Mouse (Mus musculus) intestine, embryonic 14.5 days (tissue): ENCODE data around the gene Lgals2. TPM values are rescaled to one million over a fixed set of nuclear protein-coding genes. Genes with fewer than 3 reads are reported as not detected.

ENCODE experiments used
- ATAC-seq: fragments of 200-750 bp; cut with Nextera tagmentation; replicated peaks from 2 replicates; pipeline ENCODE4 v1.8.0; 2017; ENCODE audit warnings: low read depth, moderate number of reproducible peaks, moderate TSS enrichment, moderate library complexity; ENCODE audit not compliant: low FRiP score, low TSS enrichment
- DNase-seq: peaks from one replicate; pipeline ENCODE4 v3.0.0-alpha.2; 2018; ENCODE audit warnings: low spot score
- H3K27ac ChIP-seq: fragments of 300-500 bp; sonication (generic); 2 replicates; pipeline ENCODE4 v1.5.1; 2014; ENCODE audit warnings: low read depth, mild to moderate bottlenecking, control low read depth
- H3K27me3 ChIP-seq: fragments of 300-500 bp; sonication (generic); replicated peaks from 2 replicates; pipeline ENCODE4 v1.6.1; 2014; ENCODE audit warnings: low read length, control low read depth; ENCODE audit not compliant: control insufficient read depth, insufficient read depth
- H3K36me3 ChIP-seq: fragments of 300-500 bp; sonication (generic); 2 replicates; pipeline ENCODE4 v1.6.1; 2014; ENCODE audit warnings: low read length, control low read depth; ENCODE audit not compliant: control insufficient read depth, insufficient read depth
- H3K4me1 ChIP-seq: fragments of 300-500 bp; sonication (generic); replicated peaks from 2 replicates; pipeline ENCODE4 v1.6.1; 2014; ENCODE audit warnings: low read length, control low read depth, mixed read lengths; ENCODE audit not compliant: control insufficient read depth, insufficient read depth
- H3K4me2 ChIP-seq: fragments of 300-500 bp; sonication (generic); 2 replicates; pipeline ENCODE4 v1.6.1; 2014; ENCODE audit warnings: low read length
- H3K4me3 ChIP-seq: fragments of 300-500 bp; sonication (generic); 2 replicates; pipeline ENCODE4 v1.5.1; 2014; ENCODE audit warnings: low read depth, low read length, control low read depth, mixed read lengths
- H3K9ac ChIP-seq: fragments of 300-500 bp; sonication (generic); 2 replicates; pipeline ENCODE4 v1.6.1; 2014; ENCODE audit warnings: mild to moderate bottlenecking, low read length
- H3K9me3 ChIP-seq: fragments of 300-500 bp; sonication (generic); 2 replicates; pipeline ENCODE4 v1.6.1; 2016; ENCODE audit warnings: low read length, control low read depth; ENCODE audit not compliant: control insufficient read depth
- WGBS: fragments of 180-500 bp; shearing (Covaris S2); extraction: QIAGEN DNeasy Blood & Tissue Kit; methylation state at CpG from one replicate; pipeline ENCODE4 v1.1.7; 2014; 5-methylcytosine and 5-hydroxymethylcytosine counted together
- polyA plus RNA-seq: library from polyadenylated mRNA; unstranded; fragments of >200 nt; fragmentation: Nextera tagmentation; extraction: Ambion mirVana; gene quantifications from 2 replicates; pipeline ENCODE4 v1.2.1, GENCODE M21; 2014

The Lgals2 gene
- polyA plus RNA-seq, 1 experiment from 2014 or later = 848 TPM

DNA sequence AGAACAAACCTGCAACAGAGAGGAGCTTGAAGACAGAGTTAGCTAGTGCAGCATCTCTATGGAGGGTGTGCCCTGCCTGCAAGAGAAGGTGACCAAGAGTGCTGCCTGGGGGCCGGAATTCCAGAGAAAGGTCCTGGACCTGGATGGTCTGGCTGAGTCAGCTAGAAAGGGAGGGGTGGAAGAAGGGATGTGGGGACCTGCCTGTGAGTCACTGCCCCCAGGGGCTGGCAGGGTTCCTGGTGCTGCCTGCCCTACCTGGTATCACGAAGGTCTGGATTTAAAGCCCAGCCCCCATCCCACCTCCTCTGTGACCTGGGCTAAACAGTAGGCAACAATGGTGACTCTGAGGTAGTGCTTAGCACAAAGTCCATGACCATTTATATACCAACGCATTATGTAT is 48.2 kb downstream of the Lgals2 start:
- 66% methylated on average over 3 of the region's 3 CpGs for WGBS
- Histone ChIP-seq H3K36me3 (no peaks in the 10 kb centered on the region), H3K9ac (no peak overlapping the region), H3K27ac (no peak overlapping the region), H3K27me3 (peaks cover 4% of the 10 kb centered on the region; the same call in 1 of the 2 replicates), H3K4me1 (peaks cover 9% of the 10 kb centered on the region), H3K9me3 (no peaks in the 10 kb centered on the region), H3K4me3 (no peak overlapping the region), H3K4me2 (no peak overlapping the region)
- DNase-seq (no peak), ATAC-seq (no peak)

DNA sequence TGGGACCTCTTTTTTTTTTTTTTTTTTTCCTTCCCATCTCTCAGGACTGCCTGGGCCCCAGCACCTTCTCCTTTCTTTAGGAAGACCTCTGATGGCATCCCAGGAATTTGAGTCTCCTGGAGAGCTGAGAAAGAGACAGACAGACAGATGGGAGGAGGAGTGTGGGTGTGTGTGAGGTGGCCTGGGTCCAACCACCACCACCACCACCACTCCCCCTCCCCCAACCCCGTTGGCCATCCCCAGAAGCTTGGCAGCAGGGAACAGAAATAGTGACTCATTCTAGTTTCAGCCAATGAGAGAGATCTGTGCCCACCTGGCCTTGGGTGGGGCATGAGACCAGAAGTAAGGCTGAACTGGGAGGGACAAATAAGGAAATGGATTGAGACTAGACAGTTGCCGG is 48.7 kb downstream of the Lgals2 start:
- no peaks in the 10 kb centered on the region for H3K9me3 ChIP-seq
- H3K9ac ChIP-seq = no peak overlapping the region
- no peak overlapping the region for H3K4me3 ChIP-seq
- no peak overlapping the region for H3K27ac ChIP-seq
- WGBS = 42% methylated on average over 2 of the region's 2 CpGs
- H3K36me3 ChIP-seq = no peaks in the 10 kb centered on the region
- H3K27me3 ChIP-seq = peaks cover 6% of the 10 kb centered on the region
- H3K4me2 ChIP-seq = no peak overlapping the region
- peaks cover 10% of the 10 kb centered on the region for H3K4me1 ChIP-seq
- DNase-seq = no peak
- no peak for ATAC-seq

DNA sequence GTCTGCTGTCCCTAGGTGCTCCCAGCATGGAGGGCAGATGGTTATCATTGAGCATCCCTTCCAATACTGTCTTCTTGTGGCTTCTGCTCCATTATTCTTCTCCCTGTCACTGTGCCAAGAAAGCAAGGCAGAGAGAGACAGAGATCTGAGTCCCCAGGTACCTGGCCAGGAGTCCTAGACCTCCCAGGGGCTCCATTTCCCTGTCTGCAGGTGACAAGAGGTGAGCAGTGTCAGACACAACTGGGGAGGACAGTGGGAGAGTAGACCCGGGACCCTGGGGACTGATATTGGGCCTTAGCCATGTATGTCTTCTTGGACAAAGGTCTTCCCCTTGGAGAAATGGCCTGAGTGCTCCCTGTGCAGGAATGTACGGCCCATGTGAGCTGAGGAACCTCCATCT is 50.0 kb downstream of the Lgals2 start:
- H3K36me3 ChIP-seq = no peaks in the 10 kb centered on the region
- H3K27ac ChIP-seq = no peak overlapping the region
- H3K9ac ChIP-seq = no peak overlapping the region
- ATAC-seq = no peak
- H3K27me3 ChIP-seq = peaks cover 13% of the 10 kb centered on the region
- H3K9me3 ChIP-seq = no peaks in the 10 kb centered on the region
- WGBS = 77% methylated on average over 2 of the region's 2 CpGs
- peaks cover 12% of the 10 kb centered on the region for H3K4me1 ChIP-seq
- no peak for DNase-seq
- no peak overlapping the region for H3K4me2 ChIP-seq
- H3K4me3 ChIP-seq = no peak overlapping the region

DNA sequence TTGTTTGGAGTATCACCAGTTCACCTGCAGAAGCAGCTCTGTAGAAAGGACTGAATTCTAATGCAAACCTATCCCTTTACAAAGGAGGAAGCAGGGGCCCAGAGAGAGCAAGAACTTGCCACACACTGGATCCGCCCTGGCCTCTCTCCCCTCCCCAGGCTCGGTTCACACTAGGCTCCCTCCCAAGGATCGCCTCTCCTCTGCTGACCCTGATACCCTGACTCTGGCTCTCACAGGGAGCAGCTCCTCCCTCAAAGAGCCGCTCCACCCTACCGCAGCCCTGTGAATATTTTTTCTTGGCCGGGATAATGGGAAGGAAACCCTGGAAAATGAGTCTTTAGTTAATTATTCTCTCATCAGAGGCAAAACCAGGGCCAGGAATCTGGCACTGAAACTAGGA is 51.0 kb downstream of the Lgals2 start:
- no peaks in the 10 kb centered on the region for H3K9me3 ChIP-seq
- ATAC-seq (no peak; the same call in 1 of the 2 replicates), DNase-seq (no peak)
- peak overlapping the region; percentile 51; the same call in 1 of the 2 replicates for H3K27ac ChIP-seq
- 23% methylated on average over 6 of the region's 6 CpGs for WGBS
- peak overlapping the region; percentile 96; the same call in 1 of the 2 replicates for H3K4me2 ChIP-seq
- no peak overlapping the region for H3K4me3 ChIP-seq
- H3K27me3 ChIP-seq = peaks cover 13% of the 10 kb centered on the region
- H3K4me1 ChIP-seq = peaks cover 12% of the 10 kb centered on the region
- H3K36me3 ChIP-seq = no peaks in the 10 kb centered on the region
- H3K9ac ChIP-seq = no peak overlapping the region

DNA sequence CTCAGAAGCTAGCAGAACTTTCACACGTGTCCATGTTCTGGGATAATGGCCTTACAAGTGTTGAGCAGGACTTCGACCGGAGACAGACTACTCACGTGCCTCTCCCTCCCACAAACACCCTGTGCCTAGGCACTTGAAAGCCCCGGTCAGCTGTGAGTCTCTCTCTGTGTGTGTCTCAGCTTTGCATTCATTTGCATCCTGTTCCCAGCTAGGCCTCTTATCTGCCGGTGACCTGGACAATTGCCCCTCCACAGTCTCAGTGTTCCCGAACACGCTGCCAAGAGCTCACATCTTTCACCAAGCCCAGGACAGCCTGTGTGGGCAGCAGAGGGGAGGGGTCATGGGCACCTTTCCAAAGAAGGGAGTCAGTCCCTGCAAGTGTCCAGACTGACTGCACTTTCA is 51.8 kb downstream of the Lgals2 start:
- H3K36me3 ChIP-seq = no peaks in the 10 kb centered on the region
- DNase-seq = peak; percentile 69
- no peaks in the 10 kb centered on the region for H3K9me3 ChIP-seq
- H3K4me3 ChIP-seq = peak overlapping the region; percentile 57; the same call in 1 of the 2 replicates
- H3K9ac ChIP-seq = no peak overlapping the region
- WGBS = 8% methylated on average over 8 of the region's 8 CpGs
- 0 out of 2 replicates have a peak, but pooled peaks have one; percentile 2 for ATAC-seq
- peak overlapping the region; percentile 96 for H3K4me2 ChIP-seq
- peak overlapping the region; percentile 51; the same call in 1 of the 2 replicates for H3K27ac ChIP-seq
- H3K27me3 ChIP-seq = peaks cover 13% of the 10 kb centered on the region
- H3K4me1 ChIP-seq = peaks cover 16% of the 10 kb centered on the region

DNA sequence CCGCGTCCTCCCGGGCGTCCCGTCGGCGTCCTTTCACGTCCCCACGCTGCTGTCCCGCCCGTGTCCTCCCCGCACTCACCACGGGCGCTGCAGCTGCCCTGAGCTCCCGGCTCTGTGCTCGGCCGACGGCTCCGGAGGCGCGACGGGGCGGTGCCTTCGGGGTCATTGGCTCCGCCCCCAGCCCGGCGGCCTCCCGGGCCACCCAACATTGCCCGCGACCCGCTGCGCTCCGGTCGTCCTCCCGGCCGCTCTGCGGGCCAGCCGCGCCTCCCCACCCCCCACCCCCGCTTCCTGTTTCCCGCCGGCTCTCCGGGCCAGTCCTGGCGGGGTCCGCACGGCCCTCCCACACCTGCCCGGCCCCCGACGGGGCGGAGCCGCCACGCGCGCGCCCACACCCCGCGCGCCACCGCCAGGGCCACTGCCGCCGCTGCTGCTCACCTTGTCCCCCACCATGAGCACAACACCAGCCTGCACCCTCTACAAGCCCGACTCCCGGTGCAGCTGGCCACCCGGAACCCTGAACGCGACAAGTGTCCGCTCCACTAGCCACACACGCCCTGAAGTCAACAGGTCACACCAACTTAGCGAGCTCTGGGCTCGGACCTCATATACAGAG is 52.4 kb downstream of the Lgals2 start, which contains the start of gene Card10:
Card10 (minus strand) TSS at position 267 of the 616 bp plus-strand sequence.
- H3K9ac ChIP-seq = peak within 1 kb of the TSS; percentile 61
- peak within 1 kb of the TSS; percentile 96 for H3K4me2 ChIP-seq
- no peak for DNase-seq
- 2% methylated on average over 59 of the region's 70 CpGs for WGBS
- peak within 1 kb of the TSS; percentile 57 for H3K4me3 ChIP-seq
- H3K36me3 ChIP-seq = no peaks in the 10 kb centered on the region
- H3K27me3 ChIP-seq = peaks cover 13% of the 10 kb centered on the region
- H3K9me3 ChIP-seq = no peaks in the 10 kb centered on the region
- peak within 1 kb of the TSS; percentile 54 for H3K27ac ChIP-seq
- peaks cover 16% of the 10 kb centered on the region for H3K4me1 ChIP-seq
- peak; percentile 54 for ATAC-seq

DNA sequence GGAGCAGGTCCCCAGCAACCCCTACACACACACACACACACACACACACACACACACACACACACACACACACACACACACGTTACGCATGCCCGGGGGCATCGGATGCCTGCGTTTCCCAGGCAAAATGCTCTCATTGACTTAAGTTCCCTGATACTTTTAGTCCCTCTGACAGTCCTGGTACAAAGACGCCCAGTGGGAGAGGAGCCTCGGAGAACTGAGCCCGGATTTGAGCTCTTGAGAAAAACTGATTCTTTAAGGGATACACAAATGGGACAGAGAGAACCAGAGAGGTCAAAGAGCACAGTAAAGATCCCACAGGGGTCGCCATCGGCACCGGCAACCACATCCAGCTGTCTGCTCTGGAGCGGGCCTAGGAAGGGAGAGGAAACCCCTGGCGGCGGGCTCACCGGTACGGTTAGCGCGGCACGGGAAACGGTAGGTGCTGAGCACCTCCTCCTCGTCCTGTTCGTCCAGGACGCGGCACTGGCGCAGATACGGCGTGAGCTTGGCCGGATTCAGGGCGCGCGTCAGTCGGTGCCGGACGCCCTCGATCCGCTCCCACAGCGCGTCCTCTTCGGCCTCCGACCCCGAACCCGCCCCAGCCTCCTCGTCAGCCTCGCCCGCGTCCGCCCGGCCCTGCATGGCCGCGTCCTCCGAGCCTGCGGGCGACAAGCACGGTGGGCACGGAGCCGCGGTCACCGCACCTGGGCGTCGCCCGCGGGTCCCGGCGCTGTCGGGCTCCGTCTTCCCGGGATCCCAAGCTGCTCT is 53.2 kb downstream of the Lgals2 start:
- Histone ChIP-seq H3K36me3 (no peaks in the 10 kb centered on the region), H3K27ac (peak overlapping the region; percentile 54), H3K4me2 (peak overlapping the region; percentile 96), H3K27me3 (peaks cover 13% of the 10 kb centered on the region), H3K9me3 (no peaks in the 10 kb centered on the region), H3K9ac (peak overlapping the region; percentile 61), H3K4me1 (peaks cover 16% of the 10 kb centered on the region), H3K4me3 (peak overlapping the region; percentile 57)
- 4% methylated on average over 67 of the region's 67 CpGs for WGBS
- 0 out of 2 replicates have a peak, but pooled peaks have one; percentile 5 for ATAC-seq
- no peak for DNase-seq

DNA sequence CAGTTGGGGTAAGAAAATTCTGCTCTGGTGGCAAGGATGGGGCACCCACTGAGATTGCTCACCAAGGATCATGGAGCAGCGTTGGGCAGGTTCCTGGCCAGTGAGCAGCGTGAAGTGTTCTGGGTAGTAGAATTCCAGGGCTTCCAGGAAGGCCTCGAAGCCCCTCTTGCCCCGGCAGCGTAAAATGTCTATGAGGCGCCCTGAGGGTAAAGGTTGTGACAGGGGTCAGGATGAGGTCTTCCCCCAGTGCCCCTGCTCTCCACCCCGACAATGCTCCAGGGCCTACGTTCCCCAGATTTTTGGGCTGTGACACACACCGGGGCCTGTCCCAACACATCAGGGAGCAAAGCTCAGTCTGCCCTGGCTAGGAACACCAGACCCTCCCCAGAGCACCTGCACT is 53.8 kb downstream of the Lgals2 start:
- H3K4me3 ChIP-seq = no peak overlapping the region
- H3K36me3 ChIP-seq = no peaks in the 10 kb centered on the region
- H3K4me1 ChIP-seq = peaks cover 19% of the 10 kb centered on the region
- peak overlapping the region; percentile 96 for H3K4me2 ChIP-seq
- H3K9ac ChIP-seq = no peak overlapping the region
- 75% methylated on average over 9 of the region's 9 CpGs for WGBS
- DNase-seq (no peak), ATAC-seq (no peak)
- H3K27me3 ChIP-seq = peaks cover 13% of the 10 kb centered on the region
- no peaks in the 10 kb centered on the region for H3K9me3 ChIP-seq
- no peak overlapping the region for H3K27ac ChIP-seq
